Mouse (Mus musculus): ENCODE data around the gene Tmem38b.

- TF ChIP-seq CTCF (IDR thresholded peaks at IDR 0.05; ENCODE audit: borderline replicate concordance, insufficient read depth, low read depth, low read length), result no peak
- TF ChIP-seq POLR2A (IDR thresholded peaks at IDR 0.05; ENCODE audit: borderline replicate concordance, insufficient read depth, low read length), result no peak
These were observed 40.6 kb downstream of the Tmem38b start for GRCm38 (mm10) chr4:53866459-53866858.
